Mouse (Mus musculus) embryonic facial prominence, embryonic 12.5 days (tissue): Measurements from ENCODE around the gene Akr1c12. TPM values are rescaled to one million over a fixed set of nuclear protein-coding genes. Genes with fewer than 3 reads are reported as not detected.
"Not testable (repeated sequence)": the region's sequence is repeated elsewhere in the genome, so short reads cannot be mapped to it uniquely, and the experiment has no call there.

Experiments
- ATAC-seq: fragments of 200-750 bp; cut with Nextera tagmentation; 2 replicates; pipeline ENCODE4 v1.8.0; 2017; ENCODE audit not compliant: insufficient number of reproducible peaks, insufficient read depth, low FRiP score, low TSS enrichment
- H3K27ac ChIP-seq: fragments of 300-500 bp; sonication (generic); 2 replicates; pipeline ENCODE4 v1.5.1; 2016; ENCODE audit warnings: mild to moderate bottlenecking
- H3K27me3 ChIP-seq: fragments of 300-500 bp; sonication (generic); 2 replicates; pipeline ENCODE4 v1.6.1; 2016; ENCODE audit warnings: mild to moderate bottlenecking, moderate library complexity
- H3K36me3 ChIP-seq: fragments of 300-500 bp; sonication (generic); 2 replicates; pipeline ENCODE4 v1.6.1; 2016; ENCODE audit warnings: mild to moderate bottlenecking
- H3K4me1 ChIP-seq: fragments of 300-500 bp; sonication (generic); 2 replicates; pipeline ENCODE4 v1.6.1; 2016
- H3K4me2 ChIP-seq: fragments of 300-500 bp; sonication (generic); replicated peaks from 2 replicates; pipeline ENCODE4 v1.6.1; 2016; ENCODE audit warnings: mild to moderate bottlenecking, moderate library complexity
- H3K4me3 ChIP-seq: fragments of 300-500 bp; sonication (generic); 2 replicates; pipeline ENCODE4 v1.5.1; 2016; ENCODE audit warnings: mild to moderate bottlenecking
- H3K9ac ChIP-seq: fragments of 300-500 bp; sonication (generic); 2 replicates; pipeline ENCODE4 v1.6.1; 2016; ENCODE audit warnings: mild to moderate bottlenecking, moderate library complexity
- H3K9me3 ChIP-seq: fragments of 300-500 bp; sonication (generic); 2 replicates; pipeline ENCODE4 v1.6.1; 2016; ENCODE audit warnings: mild to moderate bottlenecking, moderate library complexity
- WGBS: fragments of 180-500 bp; shearing (Covaris S2); methylation state at CpG from one replicate; pipeline ENCODE4 v1.1.7; 2016; 5-methylcytosine and 5-hydroxymethylcytosine counted together
- polyA plus RNA-seq: library from polyadenylated mRNA; unstranded; fragments of >200 nt; fragmentation: Nextera tagmentation; extraction: Ambion mirVana; gene quantifications from 2 replicates; pipeline ENCODE4 v1.2.1, GENCODE M21; 2016

The Akr1c12 gene
- polyA plus RNA-seq, 1 experiment from 2014 or later = 0.14 TPM

DNA sequence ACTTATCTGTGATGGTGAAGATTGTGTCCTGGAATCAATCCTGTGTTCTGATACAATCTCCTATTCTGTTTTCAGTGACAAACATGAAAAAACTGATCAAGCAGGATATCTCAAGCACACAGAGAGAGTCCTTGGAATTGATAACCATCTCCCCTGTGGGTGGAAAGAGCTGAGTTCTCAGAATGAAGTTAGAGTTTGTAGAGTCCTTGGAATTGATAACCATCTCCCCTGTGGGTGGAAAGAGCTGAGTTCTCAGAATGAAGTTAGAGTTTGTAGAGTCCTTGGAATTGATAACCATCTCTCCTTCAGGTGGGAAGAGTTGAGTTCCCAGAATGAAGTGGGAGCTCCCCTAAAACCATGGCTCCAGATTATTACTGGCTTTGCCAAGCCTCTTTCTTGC, 22.3 kb downstream of the Akr1c12 start:
- not testable (repeated sequence) for H3K9me3 ChIP-seq, H3K9ac ChIP-seq, H3K4me1 ChIP-seq, H3K4me3 ChIP-seq, H3K27ac ChIP-seq, H3K27me3 ChIP-seq, H3K36me3 ChIP-seq, ATAC-seq, H3K4me2 ChIP-seq

DNA sequence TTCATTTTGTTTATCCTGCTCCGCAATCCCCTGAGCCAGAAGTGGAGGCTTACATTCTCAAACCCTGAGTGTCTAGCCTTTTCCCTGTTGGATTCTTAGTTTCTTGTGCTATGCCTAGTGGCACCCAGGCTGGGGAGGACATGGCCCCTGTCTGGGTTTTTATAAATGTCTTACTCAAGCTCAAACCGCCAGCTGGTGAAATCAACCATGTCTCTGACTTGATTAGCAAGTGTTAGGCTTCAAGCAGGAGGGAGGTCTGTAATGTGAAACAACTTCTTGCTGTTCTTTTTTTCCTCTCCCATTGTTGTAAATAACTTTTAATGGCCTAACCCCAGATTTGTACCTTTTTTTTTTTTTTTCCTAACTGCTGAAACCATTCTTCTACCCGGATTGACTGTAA, 29.9 kb downstream of the Akr1c12 start:
- no peaks in the 10 kb centered on the region for H3K9me3 ChIP-seq

DNA sequence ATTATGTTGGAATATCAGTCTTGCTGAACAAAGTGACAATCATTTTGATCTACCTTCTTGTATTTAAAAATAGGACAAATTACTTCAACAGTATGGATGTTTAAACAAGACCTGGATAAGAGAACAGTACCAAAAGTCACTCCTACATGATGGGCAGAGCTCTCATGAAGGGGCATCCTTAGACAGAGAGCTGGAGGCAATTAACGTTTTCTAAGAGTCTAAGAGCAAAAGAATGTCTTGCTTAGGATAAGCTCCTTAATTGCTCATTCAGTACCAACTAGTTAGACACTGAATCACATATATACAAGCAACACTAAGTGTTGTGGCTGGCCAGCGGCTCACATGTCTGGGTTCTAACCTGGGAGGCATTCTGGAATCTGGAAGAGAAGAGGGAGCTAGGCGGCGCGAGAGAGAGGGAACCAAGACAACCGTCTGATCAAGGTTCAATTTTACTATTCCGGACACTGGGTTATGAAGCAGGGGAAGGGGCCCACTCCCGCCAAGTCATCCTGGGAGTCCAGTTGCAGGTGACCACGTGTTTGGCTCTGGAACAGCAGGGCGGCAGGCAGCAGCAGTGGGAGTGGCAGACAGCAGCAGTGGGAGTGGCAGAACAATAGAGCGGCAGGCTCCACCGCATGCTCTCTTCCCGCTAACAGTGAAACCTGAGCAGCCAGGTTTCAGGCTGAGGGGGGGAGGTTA, 34.2 kb downstream of the Akr1c12 start:
- Histone ChIP-seq H3K27me3 (no peaks in the 10 kb centered on the region), H3K9me3 (no peaks in the 10 kb centered on the region), H3K36me3 (no peaks in the 10 kb centered on the region), H3K4me1 (no peaks in the 10 kb centered on the region), H3K4me3 (peak overlapping the region; percentile 33), H3K4me2 (peak overlapping the region; percentile 50), H3K27ac (no peak overlapping the region), H3K9ac (0 out of 2 replicates have a peak overlapping the region, but pooled peaks have one; percentile 33)
- ATAC-seq = peak; percentile 94
- 3% methylated on average over 13 of the region's 13 CpGs for WGBS

More for the DNA sequence above, 29.9 kb downstream of the Akr1c12 start:
- Histone ChIP-seq H3K27me3 (no peaks in the 10 kb centered on the region), H3K27ac (no peak overlapping the region), H3K4me2 (no peak overlapping the region), H3K36me3 (no peaks in the 10 kb centered on the region), H3K9ac (no peak overlapping the region), H3K4me1 (no peaks in the 10 kb centered on the region), H3K4me3 (no peak overlapping the region)
- WGBS = 54% methylated on average over 3 of the region's 3 CpGs
- no peak for ATAC-seq

DNA sequence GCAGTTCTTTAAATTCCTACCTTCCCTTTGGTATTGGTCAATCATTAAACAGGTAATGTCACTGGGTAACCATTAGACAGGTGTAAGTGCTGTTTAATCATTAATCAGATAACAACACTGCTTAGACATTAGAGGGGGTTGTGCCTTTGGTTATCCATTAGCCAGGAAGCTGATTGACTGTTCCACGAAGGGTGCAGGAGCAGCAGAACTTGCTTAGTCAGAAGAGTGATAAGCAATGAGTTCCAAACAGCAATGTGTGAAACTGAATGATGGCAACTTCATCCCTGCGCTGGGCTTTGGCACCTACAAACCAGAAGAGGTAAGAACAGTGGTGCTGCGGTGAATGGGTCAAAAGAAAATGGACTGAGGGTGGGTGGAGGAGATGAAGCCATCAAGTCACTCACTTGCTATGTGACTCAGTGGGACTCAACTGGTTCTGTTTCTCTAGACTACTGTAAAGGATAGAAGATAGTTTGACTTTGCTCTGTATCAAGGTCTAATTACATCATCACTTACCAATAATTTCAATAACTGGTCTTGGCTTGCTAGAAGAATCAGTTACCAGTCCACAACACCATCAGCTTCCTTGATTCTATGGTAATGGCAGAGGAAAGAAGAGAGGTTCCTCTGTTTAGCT, 45.6 kb downstream of the Akr1c12 start:
- no peak overlapping the region for H3K4me2 ChIP-seq
- ATAC-seq = no peak
- H3K36me3 ChIP-seq = no peaks in the 10 kb centered on the region
- H3K4me3 ChIP-seq = no peak overlapping the region
- H3K4me1 ChIP-seq = no peaks in the 10 kb centered on the region
- no peaks in the 10 kb centered on the region for H3K9me3 ChIP-seq
- 79% methylated on average over 3 of the region's 3 CpGs for WGBS
- no peaks in the 10 kb centered on the region for H3K27me3 ChIP-seq
- no peak overlapping the region for H3K27ac ChIP-seq
- H3K9ac ChIP-seq = no peak overlapping the region

DNA sequence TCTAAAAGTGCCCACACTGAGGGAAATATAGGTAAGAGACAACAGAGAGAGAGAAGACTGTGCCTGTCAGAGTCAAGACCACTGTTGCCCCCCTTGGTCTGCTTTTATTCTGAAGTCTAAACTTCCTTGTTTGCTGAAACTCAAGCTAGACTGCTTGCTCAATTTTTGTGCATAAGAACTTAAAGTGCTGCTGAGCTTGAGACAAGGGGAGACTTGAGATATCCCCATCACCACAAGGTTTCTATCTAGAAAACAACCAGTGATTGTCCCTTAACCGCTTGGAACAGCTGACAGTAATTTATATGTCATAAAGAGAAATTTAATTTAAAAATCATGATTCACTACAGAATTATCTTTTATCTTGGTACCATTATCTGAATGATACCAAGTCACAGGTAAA, 46.1 kb downstream of the Akr1c12 start:
- Histone ChIP-seq H3K4me1 (no peaks in the 10 kb centered on the region), H3K9ac (no peak overlapping the region), H3K36me3 (no peaks in the 10 kb centered on the region), H3K27ac (no peak overlapping the region), H3K4me3 (no peak overlapping the region), H3K4me2 (no peak overlapping the region), H3K27me3 (no peaks in the 10 kb centered on the region), H3K9me3 (no peaks in the 10 kb centered on the region)
- 72% methylated on average over 1 of the region's 1 CpGs for whole genome bisulfite sequencing
- ATAC-seq = no peak

DNA sequence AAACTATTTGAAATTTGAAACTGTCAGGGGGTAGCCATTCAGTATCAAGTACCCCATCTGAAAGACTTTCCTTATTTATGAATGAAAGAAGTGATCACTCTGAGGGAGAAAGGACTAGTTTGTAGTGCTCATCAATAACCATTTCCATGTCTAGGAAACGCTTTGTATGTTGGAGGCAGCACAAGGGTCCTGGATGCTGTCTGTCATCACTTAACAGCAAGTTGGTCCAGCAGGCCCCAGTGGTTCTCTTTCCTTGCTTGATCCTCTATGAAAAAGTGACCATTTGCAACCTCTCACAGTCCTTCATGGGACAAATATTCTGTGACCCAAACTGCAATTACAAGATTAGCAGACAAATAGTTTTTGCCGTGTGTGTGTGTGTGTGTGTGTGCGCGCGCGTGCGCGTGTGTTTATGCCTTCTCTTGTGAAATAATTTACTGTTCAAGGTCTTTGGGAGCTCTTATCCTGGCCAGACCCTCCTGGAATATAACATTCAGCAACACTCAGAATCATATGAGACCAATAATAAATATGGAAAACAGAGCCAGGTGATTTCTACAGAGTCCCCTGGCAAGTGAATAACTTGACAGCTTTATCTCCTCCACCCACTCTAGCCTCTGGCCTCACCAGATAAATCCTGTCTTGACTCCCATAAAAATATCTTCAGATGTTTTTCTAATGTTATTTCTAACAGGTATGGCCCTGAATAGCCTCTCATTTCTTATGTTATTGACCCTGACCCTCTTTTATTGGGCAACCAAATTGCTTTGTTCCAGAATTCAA, 48.2 kb downstream of the Akr1c12 start:
- H3K4me2 ChIP-seq = no peak overlapping the region
- H3K9me3 ChIP-seq = no peaks in the 10 kb centered on the region
- no peak overlapping the region for H3K27ac ChIP-seq
- H3K27me3 ChIP-seq = no peaks in the 10 kb centered on the region
- no peak overlapping the region for H3K9ac ChIP-seq
- WGBS = 91% methylated on average over 8 of the region's 8 CpGs
- no peaks in the 10 kb centered on the region for H3K4me1 ChIP-seq
- H3K36me3 ChIP-seq = no peaks in the 10 kb centered on the region
- no peak overlapping the region for H3K4me3 ChIP-seq
- no peak for ATAC-seq

DNA sequence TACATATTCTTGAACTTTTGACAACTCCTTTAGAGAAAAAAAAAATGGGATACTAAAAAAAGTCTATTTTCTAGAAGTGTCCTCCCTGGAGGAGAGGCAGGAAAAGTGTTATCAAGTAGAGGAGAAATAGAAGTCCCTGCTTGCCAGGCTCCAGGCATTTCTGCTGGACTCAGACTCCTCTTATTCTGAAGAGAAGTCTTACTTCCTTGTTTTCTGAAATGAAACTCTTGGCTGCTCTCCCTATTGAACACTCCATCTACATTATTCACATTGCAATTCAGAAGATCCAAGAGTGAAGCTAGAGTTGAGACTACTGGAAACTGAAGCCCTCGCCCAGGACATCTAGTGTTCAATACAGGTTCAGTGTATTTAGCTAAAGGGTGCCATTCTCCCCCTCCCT, 50.8 kb downstream of the Akr1c12 start, which contains the start of gene Akr1c19:
Gene Akr1c19, plus strand, starts transcription at position 260 of the 400 bp plus-strand sequence.
- Histone ChIP-seq H3K27me3 (no peaks in the 10 kb centered on the region), H3K27ac (no peak within 1 kb of the TSS), H3K9me3 (no peaks in the 10 kb centered on the region), H3K4me1 (no peaks in the 10 kb centered on the region), H3K4me3 (no peak within 1 kb of the TSS), H3K36me3 (no peaks in the 10 kb centered on the region), H3K9ac (no peak within 1 kb of the TSS), H3K4me2 (no peak within 1 kb of the TSS)
- no peak for ATAC-seq
- 81% methylated on average over 1 of the region's 1 CpGs for WGBS

Other genes starting within 250 kb of the Akr1c12 start
- 0.46 and 0.81 TPM in 2 replicates for gene Akr1c14, start 230.4 kb downstream of the Akr1c12 start, polyA plus RNA-seq
- not detected in 2 replicates for gene Akr1c18, start 128.8 kb downstream of the Akr1c12 start, polyA plus RNA-seq
- gene Akr1c13, start 88.3 kb downstream of the Akr1c12 start, polyA plus RNA-seq = 1.0 and 1.2 TPM in 2 replicates
- gene Akr1c19, start 50.7 kb downstream of the Akr1c12 start, polyA plus RNA-seq = 0.53 and 0.77 TPM in 2 replicates
- gene Akr1c6, start 154.9 kb upstream of the Akr1c12 start, polyA plus RNA-seq = not detected in 2 replicates
- gene Akr1c20, start 243.9 kb upstream of the Akr1c12 start, polyA plus RNA-seq = not detected in 2 replicates